ENCODE assay signal across 18 mouse cellular contexts in genomic region chr14:22183195-22183594, GRCm38 (mm10).
DNase-seq lines count a peak whose midpoint lies in the region; TF ChIP-seq lines count a peak whose summit lies in the region.
"Had no signal": no experiment of that assay in that cellular context is flagged by ENCODE, and none has a peak within 500 bp of the region (broad histone marks: within the 10 kb centered on the region; RNA-seq: fewer than 3 reads in every experiment).

No protein-coding gene starts in this region.

- H3K79me2 ChIP-seq in CH12.LX (replicated peaks; ENCODE audit: control insufficient read depth, extremely low read depth, insufficient read depth, poor library complexity, severe bottlenecking) = no peaks in the 10 kb centered on the region

- no peaks in the 10 kb centered on the region for H3K9me3 ChIP-seq in CH12.LX (replicated peaks; ENCODE audit: low read length)
- H3K9me3 ChIP-seq in megakaryocyte, embryonic 14.5 days = no peaks in the 10 kb centered on the region
- H3K9me3 ChIP-seq: embryonic facial prominence, embryonic 12.5 days; forebrain, embryonic 13.5 days; intestine, embryonic 15.5 days had no signal

- TF ChIP-seq POLR2A in CH12.LX (IDR thresholded peaks at IDR 0.05; ENCODE audit: low read depth, low read length) = no peak

- dilution Hi-C loops in CH12.LX (cut with MboI; ENCODE audit: extremely low pct_ligation_motif_present, extremely low pct_unique_long_range_greater_than_20kb, low sequenced_read_pairs) = no loop called here

- DNase-seq in CH12.LX (ENCODE audit: extremely low read depth) = peak; percentile 58
- DNase-seq in c-Kit-positive CD71-negative TER-119-negative erythroid progenitor cells, embryonic 14.5 days (ENCODE audit: low read depth) = peak; percentile 38
- peak; percentile 65 for DNase-seq in thymus, postnatal 14 days
- no peak for DNase-seq in left cerebral cortex, adult 9 months (ENCODE audit: low spot score in 2 of 2)
- DNase-seq in embryo, embryonic 10.5 days (ENCODE audit: low spot score) = no peak
- no peak for DNase-seq in lung, postnatal 10 days
- DNase-seq: adrenal gland, postnatal 36 days; cerebellum, adult 18-20 months; gastrocnemius, postnatal 10 days; heart, postnatal 10 days; kidney, postnatal 25 days; lung, adult 18-20 months; retina, postnatal 1 day had no signal

- no peak for TF ChIP-seq CTCF in CH12.LX (conservative IDR thresholded peaks at IDR 0.05 in 1 of 2, IDR thresholded peaks at IDR 0.05 in 1 of 2; ENCODE audit: low read depth in 2 of 2, low read length in 2 of 2)

- no peaks in the 10 kb centered on the region for H3K27me3 ChIP-seq in CH12.LX (replicated peaks)
- H3K27me3 ChIP-seq in megakaryocyte, embryonic 14.5 days (replicated peaks) = no peaks in the 10 kb centered on the region
- H3K27me3 ChIP-seq: embryonic facial prominence, embryonic 12.5 days; intestine, embryonic 15.5 days had no signal

- peaks cover 2 to 13% of the 10 kb centered on the region in 2 experiments; a peak in 2 of 4 replicates for H3K4me1 ChIP-seq in CH12.LX (ENCODE audit: control insufficient read depth in 1 of 2, insufficient read depth in 2 of 2)
- peaks cover 40% of the 10 kb centered on the region for H3K4me1 ChIP-seq in megakaryocyte, embryonic 14.5 days
- H3K4me1 ChIP-seq: embryonic facial prominence, embryonic 12.5 days; forebrain, embryonic 13.5 days; intestine, embryonic 15.5 days had no signal

- no peak for TF ChIP-seq EP300 in CH12.LX (IDR thresholded peaks at IDR 0.05; ENCODE audit: low read length)

- no peak for TF ChIP-seq RAD21 in CH12.LX (IDR thresholded peaks at IDR 0.05; ENCODE audit: low read depth, low read length)

- in situ Hi-C loops in CH12.LX (cut with MboI; ENCODE audit: low pct_ligation_motif_present, low pct_unique_long_range_greater_than_20kb, low sequenced_read_pairs) = no loop called here

- no peak overlapping the region for H3K9ac ChIP-seq in CH12.LX (ENCODE audit: insufficient read depth, low read depth)
- H3K9ac ChIP-seq: embryonic facial prominence, embryonic 12.5 days; forebrain, embryonic 13.5 days; intestine, embryonic 15.5 days had no signal

- no peak overlapping the region for H3K4me2 ChIP-seq in CH12.LX (ENCODE audit: insufficient read depth, low read depth, poor library complexity, severe bottlenecking)
- H3K4me2 ChIP-seq: embryonic facial prominence, embryonic 12.5 days; forebrain, embryonic 13.5 days; intestine, embryonic 15.5 days; midbrain, embryonic 11.5 days had no signal

- H3K27ac ChIP-seq in CH12.LX (ENCODE audit: insufficient read depth, low read depth) = no peak overlapping the region
- H3K27ac ChIP-seq: embryonic facial prominence, embryonic 12.5 days; forebrain, embryonic 13.5 days; intestine, embryonic 15.5 days had no signal

- H3K4me3 ChIP-seq in CH12.LX (replicated peaks in 1 of 3; ENCODE audit: low read depth in 2 of 3, low read length in 2 of 3, poor library complexity in 1 of 3) = no peak overlapping the region
- peak overlapping the region; percentile 29 for H3K4me3 ChIP-seq in megakaryocyte, embryonic 14.5 days (replicated peaks)
- H3K4me3 ChIP-seq: embryonic facial prominence, embryonic 12.5 days; forebrain, embryonic 13.5 days; intestine, embryonic 15.5 days had no signal

- H3K36me3 ChIP-seq in CH12.LX (replicated peaks in 1 of 2; ENCODE audit: control insufficient read depth in 1 of 2, insufficient read depth in 1 of 2, low read length in 1 of 2) = no peaks in the 10 kb centered on the region
- no peaks in the 10 kb centered on the region for H3K36me3 ChIP-seq in megakaryocyte, embryonic 14.5 days (replicated peaks; ENCODE audit: low read length)
- H3K36me3 ChIP-seq: embryonic facial prominence, embryonic 12.5 days; intestine, embryonic 15.5 days had no signal

TF ChIP-seq in CH12.LX, 34 proteins besides CTCF, POLR2A, EP300 and RAD21:
- TF ChIP-seq NRF1 (IDR thresholded peaks at IDR 0.05; ENCODE audit: low read depth, low read length) (no peak), MAZ (IDR thresholded peaks at IDR 0.05; ENCODE audit: low read depth, low read length) (no peak), POLR2AphosphoS2 (IDR thresholded peaks at IDR 0.05; ENCODE audit: low read depth, low read length) (no peak), MAFK (IDR thresholded peaks at IDR 0.05; ENCODE audit: insufficient replicate concordance, low read length) (no peak), CHD1 (IDR thresholded peaks at IDR 0.05; ENCODE audit: low read depth, low read length) (no peak), BHLHE40 (IDR thresholded peaks at IDR 0.05; ENCODE audit: low read depth, low read length) (no peak), MYC (IDR thresholded peaks at IDR 0.05; ENCODE audit: low read depth, low read length) (no peak), MXI1 (IDR thresholded peaks at IDR 0.05; ENCODE audit: low read depth, low read length) (no peak), JUN (IDR thresholded peaks at IDR 0.05; ENCODE audit: insufficient read depth, low read depth, low read length) (no peak), JUND (conservative IDR thresholded peaks at IDR 0.05; ENCODE audit: low read depth, low read length) (no peak), USF2 (conservative IDR thresholded peaks at IDR 0.05; ENCODE audit: low read depth, low read length) (no peak), KAT2A (IDR thresholded peaks at IDR 0.05; ENCODE audit: insufficient replicate concordance, low read length) (no peak), MEF2A (IDR thresholded peaks at IDR 0.05; ENCODE audit: borderline replicate concordance, low read depth, low read length) (no peak), HCFC1 (IDR thresholded peaks at IDR 0.05; ENCODE audit: low read depth, low read length) (no peak), CHD2 (IDR thresholded peaks at IDR 0.05; ENCODE audit: low read length) (no peak), IRF4 (IDR thresholded peaks at IDR 0.05; ENCODE audit: low read depth, low read length) (no peak), TCF12 (IDR thresholded peaks at IDR 0.05; ENCODE audit: low read depth, low read length) (no peak), PAX5 (IDR thresholded peaks at IDR 0.05; ENCODE audit: low read length) (no peak), SMC3 (IDR thresholded peaks at IDR 0.05; ENCODE audit: low read depth, low read length) (no peak), SIN3A (IDR thresholded peaks at IDR 0.05; ENCODE audit: low read length) (no peak)

Comparison
In these comparisons a context has a peak if more than half of its experiments do, and no peak if none do; other contexts are left out.
1. DNase-seq: peak in CH12.LX (single experiment), c-Kit-positive CD71-negative TER-119-negative erythroid progenitor cells, embryonic 14.5 days (single experiment) and thymus, postnatal 14 days (single experiment); none in left cerebral cortex, adult 9 months (0 of 2), embryo, embryonic 10.5 days (single experiment) and lung, postnatal 10 days (single experiment).